8 mouse cellular contexts compared by ENCODE assay signal in the genomic region with DNA sequence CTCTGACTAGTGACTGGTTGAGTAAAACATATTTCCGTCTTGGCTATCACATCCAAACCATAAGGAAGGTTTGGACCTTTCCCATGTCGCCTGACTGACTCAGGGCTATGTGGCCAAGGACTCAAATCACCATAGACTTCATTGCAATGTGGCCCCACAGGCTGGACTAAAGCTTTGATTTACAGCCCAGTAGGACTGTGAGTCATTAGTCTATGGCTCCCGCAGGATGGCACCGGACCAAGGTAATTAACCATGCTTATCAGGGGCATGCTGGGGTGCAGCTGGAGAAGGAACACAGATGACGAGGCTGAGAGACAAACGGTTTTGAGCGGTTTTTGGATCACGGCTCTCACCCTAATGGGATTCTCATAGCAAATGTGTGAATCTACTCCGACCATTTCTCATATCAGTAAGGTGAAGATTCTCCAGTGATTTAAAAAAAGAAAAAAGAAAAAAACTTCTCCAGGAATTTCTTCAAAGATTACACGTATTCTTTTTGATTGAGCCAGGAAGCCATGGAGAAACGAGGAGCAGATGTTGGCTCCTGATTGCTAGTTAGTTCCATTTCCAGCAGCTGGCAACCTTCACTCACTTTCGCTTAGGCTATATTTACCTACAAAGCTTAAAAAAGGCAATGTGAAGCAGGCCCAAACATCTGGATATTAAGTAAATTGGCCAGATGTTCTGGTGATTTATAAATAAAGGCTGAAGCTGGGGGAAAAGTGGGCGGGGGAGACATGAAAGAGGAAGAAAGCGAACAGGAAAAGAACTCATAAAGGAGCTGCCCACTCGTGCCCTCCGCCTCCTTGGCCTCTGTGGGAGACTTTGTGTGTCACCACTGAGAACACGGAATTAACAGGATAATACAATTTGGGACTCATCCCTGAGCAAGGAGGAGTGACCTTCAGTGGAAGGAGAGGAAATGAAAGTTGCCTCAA. TPM values are rescaled to one million over a fixed set of nuclear protein-coding genes. Genes with fewer than 3 reads are reported as not detected.
DNase-seq lines count a peak whose midpoint lies in the region; ATAC-seq and TF ChIP-seq lines count a peak whose summit lies in the region.

No protein-coding gene starts in this region.

- H3K9ac ChIP-seq in intestine, postnatal 0 days (ENCODE audit: low read depth, low read length) = no peak overlapping the region

- no peak overlapping the region for H3K4me3 ChIP-seq in intestine, postnatal 0 days (ENCODE audit: low read depth, low read length)

- no peak overlapping the region for H3K27ac ChIP-seq in intestine, postnatal 0 days (ENCODE audit: low read depth, low read length)

- H3K4me1 ChIP-seq in intestine, postnatal 0 days (replicated peaks; ENCODE audit: control insufficient read depth, insufficient read depth, low read length) = 0 out of 2 replicates have a peak, but pooled peaks cover 4% of the 10 kb centered on the region

- 35% methylated on average over 17 of the region's 17 CpGs for WGBS in intestine, postnatal 0 days

- no peaks in the 10 kb centered on the region for H3K36me3 ChIP-seq in intestine, postnatal 0 days (ENCODE audit: control insufficient read depth, insufficient read depth)

- H3K27me3 ChIP-seq in intestine, postnatal 0 days (replicated peaks; ENCODE audit: control insufficient read depth, insufficient read depth, low read length) = no peaks in the 10 kb centered on the region

- ATAC-seq in intestine, postnatal 0 days = peak; percentile 37; the same call in 1 of the 2 replicates
- ATAC-seq in megakaryocyte-erythroid progenitor cell, adult 5-6 weeks (replicated peaks; ENCODE audit: low FRiP score, low TSS enrichment, poor library complexity, severe bottlenecking) = no peak

- peak; percentile 23 to 42 for DNase-seq in kidney, postnatal 25 days
- DNase-seq in kidney, adult 18-20 months = no peak
- peak; percentile 56 to 73 for DNase-seq in adrenal gland, adult 18-20 months (ENCODE audit: low spot score in 2 of 2)
- DNase-seq in cerebellum, postnatal 10 days = peak; percentile 95
- DNase-seq in spleen, adult 12 weeks (ENCODE audit: low spot score) = no peak
- no peak for DNase-seq in yolk sac, embryonic 10.5 days (ENCODE audit: low spot score)

- H3K9me3 ChIP-seq in intestine, postnatal 0 days (ENCODE audit: control insufficient read depth) = no peaks in the 10 kb centered on the region

- TF ChIP-seq CTCF in intestine, postnatal 0 days (IDR thresholded peaks at IDR 0.05; ENCODE audit: low read depth) = no peak

- H3K4me2 ChIP-seq in intestine, postnatal 0 days (replicated peaks; ENCODE audit: low read depth) = no peak overlapping the region

RNA-seq across cellular contexts. Expression of a gene that starts 26.2 kb away (rescaled TPM):
- total RNA-seq in adrenal gland, adult 18-20 months (2021) = 10 to 100 TPM; 34.3 to 48.1 TPM
- polyA plus RNA-seq in intestine, postnatal 0 days (2015; fragmentation: Nextera tagmentation; extraction: Ambion mirVana) = 4.5 and 5.3 TPM in 2 replicates
- 0.89 and 0.94 TPM in 2 replicates for total RNA-seq in megakaryocyte-erythroid progenitor cell, adult 5-6 weeks (2014; fragmentation: Nextera tagmentation)
- total RNA-seq in megakaryocyte-erythroid progenitor cell, adult 5-6 weeks (2017) = 0.42 and 1.1 TPM in 2 replicates

Comparison
In these comparisons a context has a peak if more than half of its experiments do, and no peak if none do; other contexts are left out.
1. DNase-seq: peak in kidney, postnatal 25 days (2 of 2), adrenal gland, adult 18-20 months (2 of 2) and cerebellum, postnatal 10 days (2 of 2); none in kidney, adult 18-20 months (single experiment), spleen, adult 12 weeks (single experiment) and yolk sac, embryonic 10.5 days (single experiment).
2. RNA of a gene that starts 26.2 kb away (total RNA-seq): 34.3 to 48.1 TPM in adrenal gland, adult 18-20 months; 0.42 to 1.1 TPM in megakaryocyte-erythroid progenitor cell, adult 5-6 weeks; every median in the first group is over 10 times any median in the second.